In the genomic region with DNA sequence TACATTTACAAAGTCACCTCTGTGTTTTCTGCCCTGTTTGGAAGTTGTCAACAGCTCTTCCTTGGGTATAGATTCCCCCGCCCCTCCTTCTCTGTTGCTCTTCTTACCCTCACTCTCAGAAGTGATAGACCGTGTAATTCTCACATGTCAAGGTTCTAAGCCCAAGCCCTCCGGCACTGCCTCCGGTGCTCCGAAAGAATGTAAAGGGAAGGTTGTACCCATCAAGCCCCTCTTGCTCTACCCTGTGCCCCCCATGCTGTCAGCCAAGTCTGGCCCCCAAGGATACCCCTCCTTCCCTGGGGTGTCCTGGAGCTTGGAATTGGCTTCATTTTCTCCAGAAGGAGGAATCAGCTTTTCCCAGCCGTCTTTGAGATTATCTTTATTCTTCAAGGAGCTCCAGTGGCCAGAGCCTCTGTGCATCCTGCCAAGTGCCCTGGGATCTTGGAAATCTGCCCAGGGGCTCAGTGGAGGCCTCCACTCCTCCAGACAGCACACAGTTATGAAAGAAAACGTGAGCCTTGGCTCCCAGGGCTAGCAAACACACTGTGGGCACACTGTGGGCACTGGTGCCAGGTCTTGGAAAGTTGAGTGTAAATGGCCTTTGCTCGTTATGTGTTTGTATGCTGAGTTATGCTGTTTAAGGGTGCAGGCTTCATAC, we compare ENCODE assay signal across 9 mouse cellular contexts. TPM values are rescaled to one million over a fixed set of nuclear protein-coding genes. Genes with fewer than 3 reads are reported as not detected.
DNase-seq lines count a peak whose midpoint lies in the region; ATAC-seq lines count a peak whose summit lies in the region.
"Had no signal": no experiment of that assay in that cellular context is flagged by ENCODE, and none has a peak within 500 bp of the region (broad histone marks: within the 10 kb centered on the region; RNA-seq: fewer than 3 reads in every experiment).

No protein-coding gene starts in this region.

- no peak for DNase-seq in heart, embryonic 10.5 days (ENCODE audit: low spot score)
- no peak for DNase-seq in heart, postnatal 36 days
- DNase-seq in neural tube, embryonic 10.5 days (ENCODE audit: extremely low spot score, low spot score) = no peak
- DNase-seq in ovary, postnatal 14 days (ENCODE audit: low spot score) = peak; percentile 72
- no peak for DNase-seq in embryo, embryonic 9.5 days (ENCODE audit: extremely low spot score)
- no peak for DNase-seq in spleen, adult 12 weeks (ENCODE audit: low spot score)

- 50% methylated on average over 8 of the region's 8 CpGs for WGBS in heart, embryonic 10.5 days
- WGBS in neural tube, embryonic 13.5 days = 35% methylated on average over 8 of the region's 8 CpGs
- WGBS in forebrain, embryonic 16.5 days = 25% methylated on average over 8 of the region's 8 CpGs

- H3K27ac ChIP-seq in heart, embryonic 10.5 days = peak overlapping the region; percentile 4; the same call in 1 of the 2 replicates
- peak overlapping the region; percentile 73 for H3K27ac ChIP-seq in neural tube, embryonic 13.5 days (replicated peaks)
- H3K27ac ChIP-seq in forebrain, embryonic 16.5 days (ENCODE audit: low read length) = no peak overlapping the region

- no peaks in the 10 kb centered on the region for H3K36me3 ChIP-seq in heart, embryonic 10.5 days
- no peaks in the 10 kb centered on the region for H3K36me3 ChIP-seq in neural tube, embryonic 13.5 days
- H3K36me3 ChIP-seq in forebrain, embryonic 16.5 days (ENCODE audit: control insufficient read depth, insufficient read depth) = no peaks in the 10 kb centered on the region

- H3K9me3 ChIP-seq in heart, embryonic 10.5 days = no peaks in the 10 kb centered on the region
- H3K9me3 ChIP-seq in neural tube, embryonic 13.5 days = no peaks in the 10 kb centered on the region
- H3K9me3 ChIP-seq in forebrain, embryonic 16.5 days (ENCODE audit: control insufficient read depth, low read length) = no peaks in the 10 kb centered on the region

- intact Hi-C loops in heart, postnatal 36 days (cut with DNase I) = no loop called here

- peak; percentile 33; the same call in 1 of the 2 replicates for ATAC-seq in neural tube, embryonic 13.5 days (ENCODE audit: low read depth)
- ATAC-seq in forebrain, embryonic 16.5 days = peak; percentile 75

- no peak overlapping the region for H3K4me2 ChIP-seq in neural tube, embryonic 13.5 days
- H3K4me2 ChIP-seq in forebrain, embryonic 16.5 days (ENCODE audit: low read length) = no peak overlapping the region

- H3K4me1 ChIP-seq in heart, embryonic 10.5 days = peaks cover 28% of the 10 kb centered on the region
- H3K4me1 ChIP-seq in neural tube, embryonic 13.5 days (replicated peaks) = peaks cover 43% of the 10 kb centered on the region
- peaks cover 8% of the 10 kb centered on the region for H3K4me1 ChIP-seq in forebrain, embryonic 16.5 days (replicated peaks; ENCODE audit: control insufficient read depth, insufficient read depth, low read length)

- no peaks in the 10 kb centered on the region for H3K27me3 ChIP-seq in heart, embryonic 10.5 days (ENCODE audit: insufficient read depth, poor library complexity, severe bottlenecking)
- H3K27me3 ChIP-seq in neural tube, embryonic 13.5 days = no peaks in the 10 kb centered on the region
- no peaks in the 10 kb centered on the region for H3K27me3 ChIP-seq in forebrain, embryonic 16.5 days (replicated peaks; ENCODE audit: control insufficient read depth, insufficient read depth, low read length)

- H3K9ac ChIP-seq in neural tube, embryonic 13.5 days = no peak overlapping the region
- H3K9ac ChIP-seq in forebrain, embryonic 16.5 days (replicated peaks; ENCODE audit: low read depth, low read length) = no peak overlapping the region

- H3K4me3 ChIP-seq in heart, embryonic 10.5 days = no peak overlapping the region
- H3K4me3 ChIP-seq in neural tube, embryonic 13.5 days = no peak overlapping the region
- H3K4me3 ChIP-seq in forebrain, embryonic 16.5 days (replicated peaks; ENCODE audit: low read length) = no peak overlapping the region

RNA-seq across cellular contexts. Expression of a gene that starts 59.1 kb away (rescaled TPM):
- 6.3 and 11.9 TPM in 2 replicates for polyA plus RNA-seq in heart, embryonic 10.5 days (2016; fragmentation: Nextera tagmentation; extraction: Ambion mirVana)
- under 1 TPM; 0.11 TPM for total RNA-seq in heart, postnatal 36 days (2021)
- polyA plus RNA-seq in neural tube, embryonic 13.5 days (2015; fragmentation: Nextera tagmentation; extraction: Ambion mirVana) = 13.5 and 13.7 TPM in 2 replicates
- polyA plus RNA-seq in forebrain, embryonic 16.5 days (2015; fragmentation: Nextera tagmentation; extraction: Ambion mirVana) = 4.8 and 5.9 TPM in 2 replicates
- total RNA-seq: hematopoietic stem cell, adult 5-6 weeks had no signal
